Mouse (Mus musculus): Measurements from ENCODE around the gene Ift57. TPM values are rescaled to one million over a fixed set of nuclear protein-coding genes. Genes with fewer than 3 reads are reported as not detected.

Ift57 gene
- polyA plus RNA-seq, 1 experiment, result 15.7 TPM

DNA sequence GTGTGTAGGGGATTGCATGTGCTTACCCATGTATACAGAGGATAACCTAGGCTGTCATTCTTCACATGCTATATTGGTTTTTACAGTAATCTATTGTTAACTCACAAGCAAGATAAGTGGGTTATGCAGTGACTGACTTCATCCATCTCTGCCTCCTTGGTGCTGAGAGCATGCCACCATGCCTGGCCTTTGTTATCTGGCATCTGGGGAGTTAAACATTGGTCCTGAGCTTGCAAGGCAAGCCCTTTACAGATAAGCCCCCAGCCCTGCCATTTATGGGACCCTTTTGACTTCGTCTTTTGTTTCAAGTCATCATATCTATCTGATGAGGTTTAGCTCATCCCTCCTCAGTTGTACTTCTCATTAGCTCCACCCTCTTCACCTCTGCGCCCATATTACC lies 25.9 kb downstream of the Ift57 start:
- Histone ChIP-seq H3K4me3 (replicated peaks; ENCODE audit: control insufficient read depth, low read depth, low read length) (no peak overlapping the region), H3K27ac (ENCODE audit: control insufficient read depth, insufficient read depth, low read depth, low read length, poor library complexity) (no peak overlapping the region), H3K4me1 (ENCODE audit: control insufficient read depth, insufficient read depth, low read length) (peaks cover 3% of the 10 kb centered on the region; the same call in 1 of the 2 replicates)
- TF ChIP-seq POLR2A (IDR thresholded peaks at IDR 0.05; ENCODE audit: borderline replicate concordance, control insufficient read depth, low read depth, low read length), result no peak
- no peak for TF ChIP-seq CTCF (IDR thresholded peaks at IDR 0.05; ENCODE audit: control insufficient read depth, insufficient read depth, low read length)
- WGBS, result 73% methylated on average over 2 of the region's 2 CpGs

GRCm38 (mm10) chr16:49725446-49725845 lies 26.4 kb downstream of the Ift57 start:
- no peak for TF ChIP-seq CTCF (IDR thresholded peaks at IDR 0.05; ENCODE audit: control insufficient read depth, insufficient read depth, low read length)
- no peak for TF ChIP-seq POLR2A (IDR thresholded peaks at IDR 0.05; ENCODE audit: borderline replicate concordance, control insufficient read depth, low read depth, low read length)
- Histone ChIP-seq H3K27ac (ENCODE audit: control insufficient read depth, insufficient read depth, low read depth, low read length, poor library complexity) (no peak overlapping the region), H3K4me1 (ENCODE audit: control insufficient read depth, insufficient read depth, low read length) (peaks cover 3% of the 10 kb centered on the region; the same call in 1 of the 2 replicates), H3K4me3 (replicated peaks; ENCODE audit: control insufficient read depth, low read depth, low read length) (no peak overlapping the region)
- 76% methylated on average over 5 of the region's 5 CpGs for WGBS

GRCm38 (mm10) chr16:49726216-49726615 lies 27.2 kb downstream of the Ift57 start:
- WGBS, result 82% methylated on average over 3 of the region's 3 CpGs
- H3K27ac ChIP-seq (ENCODE audit: control insufficient read depth, insufficient read depth, low read depth, low read length, poor library complexity), result no peak overlapping the region
- TF ChIP-seq CTCF (IDR thresholded peaks at IDR 0.05; ENCODE audit: control insufficient read depth, insufficient read depth, low read length) (no peak), POLR2A (IDR thresholded peaks at IDR 0.05; ENCODE audit: borderline replicate concordance, control insufficient read depth, low read depth, low read length) (no peak)
- H3K4me1 ChIP-seq (ENCODE audit: control insufficient read depth, insufficient read depth, low read length), result peaks cover 3% of the 10 kb centered on the region; the same call in 1 of the 2 replicates
- no peak overlapping the region for H3K4me3 ChIP-seq (replicated peaks; ENCODE audit: control insufficient read depth, low read depth, low read length)

DNA sequence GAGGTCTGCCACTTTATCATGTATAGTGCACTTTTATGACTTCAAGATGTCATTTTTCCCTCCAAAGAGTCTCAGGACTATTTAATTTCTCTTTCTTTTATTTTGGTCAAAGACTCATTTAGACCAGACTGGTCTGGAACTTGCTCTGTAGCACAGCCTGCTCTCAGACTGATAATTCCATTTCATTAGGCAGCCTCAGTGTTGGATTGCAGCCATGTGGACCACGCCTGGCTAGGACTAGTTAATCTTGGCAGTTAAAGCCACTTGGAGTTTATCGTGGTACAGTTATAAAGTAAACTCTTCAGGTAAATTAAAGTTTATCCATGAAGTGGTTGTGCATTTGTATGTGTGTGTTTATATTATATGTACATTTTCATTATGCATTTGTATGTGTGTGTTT lies 27.7 kb downstream of the Ift57 start:
- TF ChIP-seq POLR2A (IDR thresholded peaks at IDR 0.05; ENCODE audit: borderline replicate concordance, control insufficient read depth, low read depth, low read length), result no peak
- H3K4me3 ChIP-seq (replicated peaks; ENCODE audit: control insufficient read depth, low read depth, low read length), result no peak overlapping the region
- 66% methylated on average over 2 of the region's 2 CpGs for WGBS

DNA sequence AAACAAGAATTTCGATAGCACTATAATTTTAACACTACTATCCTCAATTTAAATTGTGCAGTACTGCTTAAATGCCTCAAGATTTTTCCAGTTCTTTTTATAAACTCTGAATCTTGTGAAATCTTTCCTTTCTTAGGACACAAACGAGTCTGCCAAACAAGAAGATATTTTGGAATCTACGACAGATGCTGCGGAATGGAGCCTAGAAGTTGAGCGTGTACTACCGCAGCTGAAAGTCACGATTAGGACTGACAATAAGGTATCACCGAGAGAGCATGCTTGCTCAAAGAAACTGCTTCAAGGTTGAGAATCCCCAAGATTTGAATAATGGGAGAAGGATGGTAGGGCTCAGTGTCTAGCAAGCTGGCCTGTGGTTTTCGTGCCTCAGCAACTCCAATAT lies 37.5 kb downstream of the Ift57 start:
- Histone ChIP-seq H3K27ac (ENCODE audit: control insufficient read depth, insufficient read depth, low read depth, low read length, poor library complexity) (no peak overlapping the region), H3K4me1 (ENCODE audit: control insufficient read depth, insufficient read depth, low read length) (no peaks in the 10 kb centered on the region), H3K4me3 (replicated peaks; ENCODE audit: control insufficient read depth, low read depth, low read length) (no peak overlapping the region)
- no peak for TF ChIP-seq POLR2A (IDR thresholded peaks at IDR 0.05; ENCODE audit: borderline replicate concordance, control insufficient read depth, low read depth, low read length)
- no peak for TF ChIP-seq CTCF (IDR thresholded peaks at IDR 0.05; ENCODE audit: control insufficient read depth, insufficient read depth, low read length)
- WGBS, result 89% methylated on average over 9 of the region's 9 CpGs

More for the DNA sequence above, 27.7 kb downstream of the Ift57 start:
- H3K27ac ChIP-seq (ENCODE audit: control insufficient read depth, insufficient read depth, low read depth, low read length, poor library complexity), result no peak overlapping the region
- H3K4me1 ChIP-seq (ENCODE audit: control insufficient read depth, insufficient read depth, low read length), result peaks cover 3% of the 10 kb centered on the region; the same call in 1 of the 2 replicates

DNA sequence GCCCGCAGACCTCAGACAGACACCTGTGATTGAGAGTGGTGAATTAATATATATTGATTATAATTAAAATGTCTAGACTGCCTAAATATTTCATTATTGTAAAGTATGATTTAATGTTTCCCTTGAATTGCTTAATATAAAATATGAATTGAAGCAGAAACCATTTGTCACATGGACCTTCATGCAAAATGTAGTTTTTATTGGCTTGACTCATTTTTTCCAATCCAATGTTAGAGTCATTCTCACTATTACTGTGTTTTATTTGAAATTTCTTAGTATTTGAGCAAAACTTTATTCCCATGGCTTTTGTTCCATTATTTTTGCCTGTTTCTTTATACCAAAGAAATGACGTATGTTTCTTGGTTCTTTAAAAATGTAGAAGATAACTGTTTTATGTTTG lies 48.3 kb downstream of the Ift57 start:
- no peak overlapping the region for H3K27ac ChIP-seq (ENCODE audit: control insufficient read depth, insufficient read depth, low read depth, low read length, poor library complexity)
- H3K4me3 ChIP-seq (replicated peaks; ENCODE audit: control insufficient read depth, low read depth, low read length), result no peak overlapping the region
- TF ChIP-seq CTCF (IDR thresholded peaks at IDR 0.05; ENCODE audit: control insufficient read depth, insufficient read depth, low read length) (no peak), POLR2A (IDR thresholded peaks at IDR 0.05; ENCODE audit: borderline replicate concordance, control insufficient read depth, low read depth, low read length) (no peak)
- WGBS, result 88% methylated on average over 2 of the region's 2 CpGs
- H3K4me1 ChIP-seq (ENCODE audit: control insufficient read depth, insufficient read depth, low read length), result no peaks in the 10 kb centered on the region

GRCm38 (mm10) chr16:49752906-49753305 lies 53.9 kb downstream of the Ift57 start:
- TF ChIP-seq POLR2A (IDR thresholded peaks at IDR 0.05; ENCODE audit: borderline replicate concordance, control insufficient read depth, low read depth, low read length) (no peak), CTCF (IDR thresholded peaks at IDR 0.05; ENCODE audit: control insufficient read depth, insufficient read depth, low read length) (no peak)
- H3K4me3 ChIP-seq (replicated peaks; ENCODE audit: control insufficient read depth, low read depth, low read length), result no peak overlapping the region
- 73% methylated on average over 1 of the region's 1 CpGs for WGBS
- H3K27ac ChIP-seq (ENCODE audit: control insufficient read depth, insufficient read depth, low read depth, low read length, poor library complexity), result no peak overlapping the region
- H3K4me1 ChIP-seq (ENCODE audit: control insufficient read depth, insufficient read depth, low read length), result no peaks in the 10 kb centered on the region; the same call in 1 of the 2 replicates

DNA sequence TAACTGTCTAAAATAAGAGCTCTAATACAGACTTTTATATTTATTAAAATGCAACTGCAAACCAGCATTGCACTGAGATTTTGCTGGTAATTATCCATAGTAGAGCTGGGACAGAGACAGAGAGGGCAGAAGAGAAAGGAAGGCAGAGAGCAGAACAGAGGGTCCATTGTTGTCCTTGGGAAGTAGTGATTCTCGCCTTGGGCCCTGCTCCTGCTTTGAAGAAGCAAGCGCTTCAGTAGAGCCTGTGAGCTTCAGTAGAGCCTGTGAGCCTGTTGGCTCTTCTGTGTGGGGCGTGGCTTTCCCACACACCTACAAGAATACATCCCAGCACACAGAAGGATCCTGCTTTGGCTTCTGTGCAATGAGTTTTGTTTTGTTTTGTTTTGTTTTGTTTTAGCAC lies 54.3 kb downstream of the Ift57 start:
- 77% methylated on average over 3 of the region's 3 CpGs for WGBS
- no peak overlapping the region for H3K4me3 ChIP-seq (replicated peaks; ENCODE audit: control insufficient read depth, low read depth, low read length)
- TF ChIP-seq POLR2A (IDR thresholded peaks at IDR 0.05; ENCODE audit: borderline replicate concordance, control insufficient read depth, low read depth, low read length) (no peak), CTCF (IDR thresholded peaks at IDR 0.05; ENCODE audit: control insufficient read depth, insufficient read depth, low read length) (no peak)
- no peaks in the 10 kb centered on the region; the same call in 1 of the 2 replicates for H3K4me1 ChIP-seq (ENCODE audit: control insufficient read depth, insufficient read depth, low read length)
- no peak overlapping the region for H3K27ac ChIP-seq (ENCODE audit: control insufficient read depth, insufficient read depth, low read depth, low read length, poor library complexity)

Measured in bone marrow, adult 2 months (tissue).